Mouse (Mus musculus) neural tube, postnatal 0 days (tissue): ENCODE results near the gene Sucnr1. TPM values are rescaled to one million over a fixed set of nuclear protein-coding genes. Genes with fewer than 3 reads are reported as not detected.

Experiments used
- polyA plus RNA-seq: library from polyadenylated mRNA; unstranded; fragments of >200 nt; fragmentation: Nextera tagmentation; extraction: Ambion mirVana; gene quantifications from 2 replicates; pipeline ENCODE4 v1.2.1, GENCODE M21; 2015

Gene Sucnr1
- polyA plus RNA-seq = 0.09 TPM in 1 of 2 replicates, not detected in the other

DNA sequence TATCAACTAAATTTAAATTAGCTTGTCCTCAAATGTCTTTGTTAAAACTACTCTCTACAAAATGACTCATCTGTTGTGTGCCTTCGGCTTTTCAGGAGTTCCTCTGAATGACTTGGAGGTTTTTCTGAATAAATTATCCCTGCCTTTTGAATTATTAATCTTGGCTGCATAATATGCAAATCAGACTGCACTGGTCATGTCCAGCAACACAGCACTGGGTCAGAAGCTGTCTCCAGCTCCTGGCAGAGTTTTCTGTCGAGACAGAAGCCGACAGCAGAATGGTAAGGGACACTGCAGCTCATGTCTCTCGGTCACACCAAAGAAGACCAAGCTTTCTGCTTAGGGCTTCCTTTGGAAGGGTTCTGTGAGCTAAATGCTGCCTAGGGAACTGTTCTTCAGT is at the start of gene Sucnr1:
Sucnr1 (plus strand) TSS at position 222 of the 400 bp plus-strand sequence.

Other genes with a start within 250 kb of the Sucnr1 start
- gene Gm8298, start 220.8 kb upstream of the Sucnr1 start, polyA plus RNA-seq = not detected in 2 replicates
- gene C130079G13Rik, start 156.7 kb upstream of the Sucnr1 start, polyA plus RNA-seq = not detected in 2 replicates
- not detected in 2 replicates for gene Aadacl2, start 75.1 kb upstream of the Sucnr1 start, polyA plus RNA-seq
- not detected in 2 replicates for gene Aadac, start 56.2 kb upstream of the Sucnr1 start, polyA plus RNA-seq